Mouse (Mus musculus) fibroblast of lung, adult 2 months (primary cell): ENCODE measurements around the gene Tpt1.
"Not testable (repeated sequence)": the region's sequence is repeated elsewhere in the genome, so short reads cannot be mapped to it uniquely, and the experiment has no call there.

Source experiments
- DNase-seq: peaks from one replicate; pipeline ENCODE4 v3.0.0-alpha.2; 2011; ENCODE audit warnings: low read depth

The Tpt1 gene

DNA sequence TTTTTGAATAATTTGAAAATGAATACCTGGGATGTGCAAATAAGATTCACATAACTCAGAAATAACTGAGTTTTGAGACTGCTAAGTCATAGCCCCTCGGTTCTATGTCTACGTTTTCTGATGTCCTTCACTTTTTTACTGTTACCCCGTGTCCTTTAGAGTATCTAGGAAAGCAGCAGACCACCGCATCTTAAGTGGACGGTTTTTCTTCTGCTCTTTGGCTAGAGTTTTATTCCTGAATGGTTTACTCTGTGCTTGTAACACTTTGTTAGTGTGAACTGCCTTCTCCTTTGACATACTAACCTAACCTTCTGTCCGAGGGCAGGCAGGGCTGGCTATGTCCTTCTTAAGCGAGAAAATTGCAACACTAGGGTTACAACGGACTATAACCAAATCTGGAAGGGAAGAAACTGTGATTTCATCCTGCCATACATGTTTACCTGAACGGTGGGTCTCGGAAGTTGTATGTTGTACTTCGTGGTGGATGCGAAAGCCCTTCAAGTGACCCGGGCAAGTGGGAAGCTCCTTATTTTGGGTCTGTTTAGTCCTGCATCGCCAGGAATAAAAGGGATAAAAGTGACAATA lies 690 bp upstream of the Tpt1 start:
- no peak for DNase-seq

- DNase-seq: peak; percentile 55
These were observed 814 bp downstream of the Tpt1 start for GRCm38 (mm10) chr14:75845698-75846115.

DNA sequence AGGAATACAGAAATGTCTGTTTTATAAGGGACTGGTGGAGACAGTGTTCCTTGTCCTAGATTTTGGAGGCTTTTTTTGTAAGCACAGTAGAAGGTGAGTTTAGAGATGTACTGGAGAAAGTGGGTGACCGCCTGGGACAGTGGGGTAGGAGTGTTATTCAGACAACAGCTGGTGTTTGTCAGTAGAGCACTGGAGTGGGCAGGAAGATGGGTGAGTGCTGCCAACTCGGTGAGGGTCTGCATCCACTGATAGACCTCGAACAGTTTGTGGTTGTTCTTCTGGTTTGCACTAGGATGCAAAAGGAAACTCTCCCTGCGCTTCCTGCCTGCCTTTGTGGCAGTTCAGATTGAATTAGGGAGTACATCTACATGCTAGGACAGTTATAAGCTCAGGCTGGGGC lies 2.8 kb downstream of the Tpt1 start:
- DNase-seq: no peak

DNA sequence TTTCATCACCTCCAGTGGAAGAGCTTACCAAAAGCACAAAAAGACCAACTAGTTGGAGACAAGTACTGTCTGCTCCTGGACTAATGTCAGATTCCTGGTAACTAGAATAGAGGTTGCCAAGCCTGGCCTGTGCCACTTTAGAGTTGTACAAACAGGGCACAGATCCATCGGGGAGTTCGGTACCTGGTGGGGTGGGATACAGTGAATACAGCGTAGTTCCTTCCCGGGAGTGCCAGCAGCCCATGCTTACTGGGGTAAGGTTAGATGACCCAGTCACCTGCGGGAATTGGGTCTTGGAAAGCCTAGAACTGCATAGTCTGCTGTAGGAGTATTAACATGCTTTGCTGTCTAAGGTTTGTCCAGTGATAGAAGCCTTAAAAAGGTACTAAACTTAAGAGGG lies 3.6 kb downstream of the Tpt1 start:
- no peak for DNase-seq

- no peak for DNase-seq
These were observed 4.3 kb downstream of the Tpt1 start for GRCm38 (mm10) chr14:75849236-75849635.

- DNase-seq: no peak
These were observed 5.1 kb downstream of the Tpt1 start for GRCm38 (mm10) chr14:75849842-75850568.

DNA sequence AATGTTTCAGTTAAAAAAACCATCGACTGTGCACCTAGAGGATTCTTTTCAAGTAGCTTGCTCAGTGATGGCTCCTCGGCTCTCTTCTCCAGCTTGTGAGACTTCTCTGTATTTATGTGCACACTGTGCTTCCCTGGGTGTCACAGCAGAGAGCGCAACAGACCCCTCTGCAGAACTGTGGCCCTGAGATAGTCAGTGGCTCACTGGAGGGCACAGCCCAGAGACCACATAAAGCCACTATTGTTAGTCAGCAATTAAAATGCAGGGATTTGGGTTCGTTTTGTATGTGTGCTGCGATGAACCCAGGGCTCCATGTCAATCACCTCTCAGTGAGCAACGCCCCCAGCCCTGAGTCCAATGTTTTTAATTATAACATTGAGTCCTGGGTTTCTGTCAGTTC lies 5.9 kb downstream of the Tpt1 start:
- DNase-seq: no peak

- DNase-seq: no peak
These were observed 7.1 kb downstream of the Tpt1 start for GRCm38 (mm10) chr14:75852016-75852415.

DNA sequence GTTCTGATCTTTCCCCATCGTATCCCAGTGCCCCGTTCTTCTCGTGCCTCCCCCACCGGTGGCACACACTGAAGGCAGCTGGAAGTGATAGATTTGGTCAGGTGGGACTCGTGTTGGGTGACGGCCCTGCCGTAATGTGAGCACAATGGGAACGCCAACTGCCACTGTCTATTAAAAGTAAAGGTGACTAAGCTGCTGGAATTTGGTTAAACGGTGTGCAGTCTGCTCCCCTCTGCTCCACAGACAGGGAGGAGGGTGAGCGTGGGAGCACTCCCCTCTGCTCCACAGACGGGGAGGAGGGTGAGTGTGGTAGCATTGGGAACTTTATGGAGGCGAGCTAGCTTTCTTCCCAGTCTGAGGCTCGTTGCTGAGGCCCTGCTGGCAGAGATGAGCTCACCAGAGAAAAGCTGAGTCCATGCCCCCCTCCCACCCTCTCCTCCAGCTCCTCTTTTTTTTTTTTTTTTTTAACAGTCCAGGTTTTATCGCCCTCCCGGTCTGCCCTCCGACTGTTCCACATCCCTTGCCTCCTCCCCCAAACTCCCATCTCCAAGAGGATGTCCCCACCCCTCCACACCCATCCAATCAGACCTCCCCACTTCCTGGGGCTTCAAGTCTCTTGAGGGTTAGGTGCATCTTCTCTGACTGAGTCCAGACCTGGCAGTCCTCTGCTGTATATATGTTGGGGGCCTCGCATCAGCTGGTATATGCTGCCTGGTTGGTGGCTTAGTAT lies 10.5 kb downstream of the Tpt1 start:
- DNase-seq: no peak

DNA sequence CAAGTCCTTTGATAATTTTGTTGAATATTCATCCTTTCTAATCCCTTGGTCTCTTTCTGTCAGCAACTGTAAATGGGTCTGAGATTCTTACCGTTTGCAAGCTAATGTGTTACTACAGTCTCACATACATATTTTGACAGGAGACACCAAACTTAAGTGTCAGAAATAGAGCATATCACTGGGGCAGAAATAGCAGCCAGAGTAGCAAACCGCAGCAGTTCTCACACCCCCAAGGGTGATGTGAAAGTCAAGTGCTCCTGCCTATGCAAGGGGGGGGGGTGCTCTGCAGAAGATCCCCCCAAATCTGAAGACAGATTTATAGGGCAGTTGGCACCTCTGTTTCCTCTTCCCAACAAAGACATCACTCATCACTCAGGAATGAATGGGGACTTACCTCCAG lies 13.3 kb downstream of the Tpt1 start:
- DNase-seq: no peak

GRCm38 (mm10) chr14:75859619-75860018 lies 14.7 kb downstream of the Tpt1 start:
- no peak for DNase-seq

GRCm38 (mm10) chr14:75862701-75863100 lies 17.8 kb downstream of the Tpt1 start:
- no peak for DNase-seq

GRCm38 (mm10) chr14:75863549-75864409 lies 18.9 kb downstream of the Tpt1 start:
- DNase-seq: peak; percentile 97

GRCm38 (mm10) chr14:75866706-75867333 lies 21.9 kb downstream of the Tpt1 start:
- DNase-seq: no peak

GRCm38 (mm10) chr14:75868028-75868427 lies 23.1 kb downstream of the Tpt1 start:
- not testable (repeated sequence) for DNase-seq

GRCm38 (mm10) chr14:75869769-75870363 lies 25.0 kb downstream of the Tpt1 start:
- no peak for DNase-seq

- no peak for DNase-seq
These were observed 25.7 kb downstream of the Tpt1 start for GRCm38 (mm10) chr14:75870631-75871030.

DNA sequence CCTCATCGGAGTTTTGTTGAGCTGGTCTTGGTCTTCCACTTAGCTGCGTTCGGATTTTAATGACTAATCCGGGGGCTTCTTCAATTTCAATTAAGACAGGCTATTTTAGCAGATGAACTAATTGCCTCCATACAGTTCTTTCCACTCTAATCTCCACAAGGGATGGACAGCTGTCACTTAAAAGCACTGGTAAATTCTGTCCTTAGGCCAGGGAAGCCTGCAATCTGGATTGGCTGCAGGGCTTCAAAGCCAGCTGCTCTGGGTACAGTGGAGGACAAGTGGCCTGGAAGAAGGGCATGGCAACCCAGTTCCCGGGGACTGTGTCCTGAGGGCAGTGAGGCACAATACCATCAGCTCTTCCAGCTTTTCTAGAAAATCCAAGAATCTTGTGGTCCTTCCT lies 26.2 kb downstream of the Tpt1 start:
- DNase-seq: no peak

- DNase-seq: no peak
These were observed 26.9 kb downstream of the Tpt1 start for GRCm38 (mm10) chr14:75871750-75872149.

- DNase-seq: peak; percentile 52
These were observed 28.7 kb downstream of the Tpt1 start for GRCm38 (mm10) chr14:75873612-75874011.

- DNase-seq: peak; percentile 40
These were observed 31.6 kb downstream of the Tpt1 start for GRCm38 (mm10) chr14:75876320-75877043.
